Mouse (Mus musculus) central nervous system, embryonic 18 days (tissue): Measurements from ENCODE around the gene Olfr1014. TPM values are rescaled to one million over a fixed set of nuclear protein-coding genes. Genes with fewer than 3 reads are reported as not detected.

Source experiments
- polyA plus RNA-seq: library from polyadenylated mRNA; depleted of rRNA; stranded (reverse); fragments of >200 nt; gene quantifications from 2 replicates; pipeline ENCODE4 v1.2.3, GENCODE M21; 2012; rRNA removed

Gene Olfr1014
- not detected in 2 replicates for polyA plus RNA-seq

GRCm38 (mm10) chr2:85772413-85772812, at the start of gene Olfr1014:
TSS of gene Olfr1014 (plus strand) at chr2:85772713.

GRCm38 (mm10) chr2:85762666-85763065, 9.8 kb upstream of the Olfr1014 start, which contains the start of gene Olfr1012:
TSS of gene Olfr1012 (minus strand) at chr2:85762766.

GRCm38 (mm10) chr2:85766798-85767197, 5.7 kb upstream of the Olfr1014 start, which contains the start of gene Olfr1013:
TSS of gene Olfr1013 (plus strand) at chr2:85767098.

GRCm38 (mm10) chr2:85781717-85782116, 9.2 kb downstream of the Olfr1014 start, which contains the start of gene Olfr1015:
TSS of gene Olfr1015 (plus strand) at chr2:85782017.

GRCm38 (mm10) chr2:85802444-85802843, 29.9 kb downstream of the Olfr1014 start, which contains the start of gene Olfr1016:
TSS of gene Olfr1016 (minus strand) at chr2:85802544.

GRCm38 (mm10) chr2:85818179-85818578, 45.7 kb downstream of the Olfr1014 start, which contains the start of gene Olfr1018:
TSS of gene Olfr1018 (plus strand) at chr2:85818479.

Other genes starting within 250 kb of the Olfr1014 start
- gene Olfr996, start 193.5 kb upstream of the Olfr1014 start, polyA plus RNA-seq, result not detected in 2 replicates
- not detected in 2 replicates for gene Olfr998, start 183.8 kb upstream of the Olfr1014 start, polyA plus RNA-seq
- not detected in 2 replicates for gene Olfr1000, start 160.8 kb upstream of the Olfr1014 start, polyA plus RNA-seq
- not detected in 2 replicates for gene Olfr1002, start 122.0 kb upstream of the Olfr1014 start, polyA plus RNA-seq
- not detected in 2 replicates for gene Olfr154, start 108.3 kb upstream of the Olfr1014 start, polyA plus RNA-seq
- not detected in 2 replicates for gene Olfr1006, start 93.9 kb upstream of the Olfr1014 start, polyA plus RNA-seq
- not detected in 2 replicates for gene Olfr1008, start 83.3 kb upstream of the Olfr1014 start, polyA plus RNA-seq
- gene Olfr1009, start 57.3 kb upstream of the Olfr1014 start, polyA plus RNA-seq, result not detected in 2 replicates
- gene Olfr1012, start 9.9 kb upstream of the Olfr1014 start, polyA plus RNA-seq, result not detected in 2 replicates
- not detected in 2 replicates for gene Olfr1013, start 5.6 kb upstream of the Olfr1014 start, polyA plus RNA-seq
- not detected in 2 replicates for gene Olfr1015, start 9.3 kb downstream of the Olfr1014 start, polyA plus RNA-seq
- not detected in 2 replicates for gene Olfr1016, start 29.8 kb downstream of the Olfr1014 start, polyA plus RNA-seq
- not detected in 2 replicates for gene Olfr1018, start 45.8 kb downstream of the Olfr1014 start, polyA plus RNA-seq
- not detected in 2 replicates for gene Olfr1019, start 72.8 kb downstream of the Olfr1014 start, polyA plus RNA-seq
- gene Olfr1020, start 74.3 kb downstream of the Olfr1014 start, polyA plus RNA-seq, result not detected in 2 replicates
- not detected in 2 replicates for gene Olfr1022, start 95.9 kb downstream of the Olfr1014 start, polyA plus RNA-seq
- gene Olfr1023, start 112.9 kb downstream of the Olfr1014 start, polyA plus RNA-seq, result not detected in 2 replicates
- gene Olfr1024, start 132.3 kb downstream of the Olfr1014 start, polyA plus RNA-seq, result not detected in 2 replicates
- gene Olfr1025-ps1, start 142.5 kb downstream of the Olfr1014 start, polyA plus RNA-seq, result not detected in 2 replicates
- gene Olfr1026, start 148.8 kb downstream of the Olfr1014 start, polyA plus RNA-seq, result not detected in 2 replicates
- gene Olfr1028, start 177.7 kb downstream of the Olfr1014 start, polyA plus RNA-seq, result not detected in 2 replicates
- gene Olfr1029, start 201.2 kb downstream of the Olfr1014 start, polyA plus RNA-seq, result not detected in 2 replicates
- not detected in 2 replicates for gene Olfr1030, start 206.6 kb downstream of the Olfr1014 start, polyA plus RNA-seq
- not detected in 2 replicates for gene Olfr1031, start 217.6 kb downstream of the Olfr1014 start, polyA plus RNA-seq
- gene Olfr1032, start 232.8 kb downstream of the Olfr1014 start, polyA plus RNA-seq, result not detected in 2 replicates
- 0.34 and 0.35 TPM in 2 replicates for gene Olfr1033, start 247.9 kb downstream of the Olfr1014 start, polyA plus RNA-seq